Mouse (Mus musculus): ENCODE measurements around the gene Wdr49. TPM values are rescaled to one million over a fixed set of nuclear protein-coding genes. Genes with fewer than 3 reads are reported as not detected.

Wdr49 gene
- polyA plus RNA-seq, 1 experiment, result not detected

- no peak for TF ChIP-seq E2F4 (IDR thresholded peaks at IDR 0.05; ENCODE audit: insufficient read depth)
- no peak for TF ChIP-seq SRF (IDR thresholded peaks at IDR 0.05; ENCODE audit: control insufficient read depth, insufficient read length, low read depth)
- no peak for TF ChIP-seq TCF12 (IDR thresholded peaks at IDR 0.05; ENCODE audit: insufficient read depth, poor library complexity, severe bottlenecking)
- no peak for TF ChIP-seq USF1 (IDR thresholded peaks at IDR 0.05; ENCODE audit: low read depth)
- no peak overlapping the region for H3K4me2 ChIP-seq (ENCODE audit: low read depth)
These were observed 128.0 kb downstream of the Wdr49 start for GRCm38 (mm10) chr3:75353972-75354371.

GRCm38 (mm10) chr3:75337196-75337595 is 144.8 kb downstream of the Wdr49 start:
- no peak overlapping the region for H3ac ChIP-seq (ENCODE audit: control insufficient read depth, insufficient read length)
- H3K27me3 ChIP-seq (ENCODE audit: control insufficient read depth, insufficient read depth, insufficient read length), result no peaks in the 10 kb centered on the region
- H3K4me3 ChIP-seq, result no peak overlapping the region
- TF ChIP-seq E2F4 (IDR thresholded peaks at IDR 0.05; ENCODE audit: insufficient read depth), result no peak
- no peak for TF ChIP-seq TCF12 (IDR thresholded peaks at IDR 0.05; ENCODE audit: insufficient read depth, poor library complexity, severe bottlenecking)
- TF ChIP-seq TCF3 (IDR thresholded peaks at IDR 0.05; ENCODE audit: insufficient read length, low read depth), result no peak
- TF ChIP-seq POLR2A (IDR thresholded peaks at IDR 0.05; ENCODE audit: insufficient read length, low read depth), result no peak
- TF ChIP-seq USF1 (IDR thresholded peaks at IDR 0.05; ENCODE audit: low read depth), result no peak
- no peak for TF ChIP-seq MAX (IDR thresholded peaks at IDR 0.05; ENCODE audit: low read depth)
- no peak for TF ChIP-seq MYOG (IDR thresholded peaks at IDR 0.05; ENCODE audit: control insufficient read depth in 1 of 3, insufficient read depth in 1 of 3, insufficient read length in 2 of 3, low read depth in 2 of 3)
- no peak for TF ChIP-seq REST (IDR thresholded peaks at IDR 0.05; ENCODE audit: insufficient read depth, insufficient read length)
- no peak for TF ChIP-seq POLR2AphosphoS2 (IDR thresholded peaks at IDR 0.05; ENCODE audit: insufficient read length, low read depth)
- TF ChIP-seq SRF (IDR thresholded peaks at IDR 0.05; ENCODE audit: control insufficient read depth, insufficient read length, low read depth), result no peak
- no peak for TF ChIP-seq CEBPB (IDR thresholded peaks at IDR 0.05; ENCODE audit: insufficient read depth, poor library complexity, severe bottlenecking)
- no peak for TF ChIP-seq MYOD1 (IDR thresholded peaks at IDR 0.05; ENCODE audit: control insufficient read depth in 1 of 3, insufficient read length in 2 of 3, low read depth in 2 of 3)
- H3K36me3 ChIP-seq (ENCODE audit: control insufficient read depth, insufficient read depth), result no peaks in the 10 kb centered on the region
- no peaks in the 10 kb centered on the region for H3K79me2 ChIP-seq (ENCODE audit: control insufficient read depth, insufficient read depth)
- no peak overlapping the region for H3K4me2 ChIP-seq (ENCODE audit: low read depth)

More at GRCm38 (mm10) chr3:75353972-75354371, 128.0 kb downstream of the Wdr49 start:
- Histone ChIP-seq H3K4me3 (no peak overlapping the region), H3K79me2 (ENCODE audit: control insufficient read depth, insufficient read depth) (no peaks in the 10 kb centered on the region), H3K27me3 (ENCODE audit: control insufficient read depth, insufficient read depth, insufficient read length) (no peaks in the 10 kb centered on the region), H3K36me3 (ENCODE audit: control insufficient read depth, insufficient read depth) (no peaks in the 10 kb centered on the region), H3ac (ENCODE audit: control insufficient read depth, insufficient read length) (no peak overlapping the region)

- Histone ChIP-seq H3K36me3 (ENCODE audit: control insufficient read depth, insufficient read depth) (no peaks in the 10 kb centered on the region), H3ac (ENCODE audit: control insufficient read depth, insufficient read length) (no peak overlapping the region), H3K27me3 (ENCODE audit: control insufficient read depth, insufficient read depth, insufficient read length) (no peaks in the 10 kb centered on the region), H3K79me2 (ENCODE audit: control insufficient read depth, insufficient read depth) (no peaks in the 10 kb centered on the region), H3K4me2 (ENCODE audit: low read depth) (no peak overlapping the region), H3K4me3 (no peak overlapping the region)
- TF ChIP-seq USF1 (IDR thresholded peaks at IDR 0.05; ENCODE audit: low read depth) (peak; percentile 58), REST (IDR thresholded peaks at IDR 0.05; ENCODE audit: insufficient read depth, insufficient read length) (no peak), E2F4 (IDR thresholded peaks at IDR 0.05; ENCODE audit: insufficient read depth) (no peak)
These were observed 161.0 kb downstream of the Wdr49 start for GRCm38 (mm10) chr3:75320999-75321398.

DNA sequence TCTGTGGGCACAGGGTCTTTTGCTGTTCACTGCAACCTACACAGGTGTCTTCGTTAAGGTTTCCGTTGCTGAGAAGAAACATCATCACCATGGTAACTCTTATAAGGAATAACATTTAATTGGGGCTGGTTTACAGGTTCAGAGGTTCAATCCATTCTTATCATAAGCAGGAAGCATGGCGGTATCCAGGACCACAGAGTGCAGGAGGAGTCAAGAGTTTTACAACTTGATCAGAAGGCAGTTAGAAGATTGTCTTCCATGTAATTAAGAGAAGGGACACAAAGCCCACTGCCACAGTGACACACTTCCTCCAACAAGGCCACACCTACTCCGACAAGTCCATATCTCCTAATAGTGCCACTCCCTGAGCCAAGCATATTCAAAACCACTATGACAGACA is 173.1 kb downstream of the Wdr49 start:
- H3K27me3 ChIP-seq (ENCODE audit: control insufficient read depth, insufficient read depth, insufficient read length), result no peaks in the 10 kb centered on the region

GRCm38 (mm10) chr3:75308228-75308627 is 173.7 kb downstream of the Wdr49 start:
- no peak overlapping the region for H3K4me2 ChIP-seq (ENCODE audit: low read depth)
- no peak for TF ChIP-seq POLR2AphosphoS2 (IDR thresholded peaks at IDR 0.05; ENCODE audit: insufficient read length, low read depth)
- no peak for TF ChIP-seq USF1 (IDR thresholded peaks at IDR 0.05; ENCODE audit: low read depth)
- no peak for TF ChIP-seq TCF12 (IDR thresholded peaks at IDR 0.05; ENCODE audit: insufficient read depth, poor library complexity, severe bottlenecking)
- TF ChIP-seq MAX (IDR thresholded peaks at IDR 0.05; ENCODE audit: low read depth), result no peak
- TF ChIP-seq TCF3 (IDR thresholded peaks at IDR 0.05; ENCODE audit: insufficient read length, low read depth), result no peak
- no peak for TF ChIP-seq REST (IDR thresholded peaks at IDR 0.05; ENCODE audit: insufficient read depth, insufficient read length)
- no peak for TF ChIP-seq CEBPB (IDR thresholded peaks at IDR 0.05; ENCODE audit: insufficient read depth, poor library complexity, severe bottlenecking)
- no peak for TF ChIP-seq MYOG (IDR thresholded peaks at IDR 0.05; ENCODE audit: control insufficient read depth in 1 of 3, insufficient read depth in 1 of 3, insufficient read length in 2 of 3, low read depth in 2 of 3)
- no peak for TF ChIP-seq SRF (IDR thresholded peaks at IDR 0.05; ENCODE audit: control insufficient read depth, insufficient read length, low read depth)
- TF ChIP-seq POLR2A (IDR thresholded peaks at IDR 0.05; ENCODE audit: insufficient read length, low read depth), result no peak
- no peak for TF ChIP-seq E2F4 (IDR thresholded peaks at IDR 0.05; ENCODE audit: insufficient read depth)
- TF ChIP-seq MYOD1 (IDR thresholded peaks at IDR 0.05; ENCODE audit: control insufficient read depth in 1 of 3, insufficient read length in 2 of 3, low read depth in 2 of 3), result no peak
- H3K79me2 ChIP-seq (ENCODE audit: control insufficient read depth, insufficient read depth), result no peaks in the 10 kb centered on the region
- no peak overlapping the region for H3ac ChIP-seq (ENCODE audit: control insufficient read depth, insufficient read length)
- H3K4me3 ChIP-seq, result no peak overlapping the region
- no peaks in the 10 kb centered on the region for H3K27me3 ChIP-seq (ENCODE audit: control insufficient read depth, insufficient read depth, insufficient read length)
- no peaks in the 10 kb centered on the region for H3K36me3 ChIP-seq (ENCODE audit: control insufficient read depth, insufficient read depth)

More for the DNA sequence above, 173.1 kb downstream of the Wdr49 start:
- no peak overlapping the region for H3K4me2 ChIP-seq (ENCODE audit: low read depth)
- no peak for TF ChIP-seq E2F4 (IDR thresholded peaks at IDR 0.05; ENCODE audit: insufficient read depth)
- TF ChIP-seq POLR2A (IDR thresholded peaks at IDR 0.05; ENCODE audit: insufficient read length, low read depth), result no peak
- no peak for TF ChIP-seq POLR2AphosphoS2 (IDR thresholded peaks at IDR 0.05; ENCODE audit: insufficient read length, low read depth)
- H3K79me2 ChIP-seq (ENCODE audit: control insufficient read depth, insufficient read depth), result no peaks in the 10 kb centered on the region
- H3K4me3 ChIP-seq, result no peak overlapping the region
- H3ac ChIP-seq (ENCODE audit: control insufficient read depth, insufficient read length), result no peak overlapping the region
- no peaks in the 10 kb centered on the region for H3K36me3 ChIP-seq (ENCODE audit: control insufficient read depth, insufficient read depth)

Data from myocyte (in vitro differentiated cells).